Mouse (Mus musculus): ENCODE results near the gene Tlr5. TPM values are rescaled to one million over a fixed set of nuclear protein-coding genes. Genes with fewer than 3 reads are reported as not detected.

Gene Tlr5
- total RNA-seq, 2 experiments from 2014 or later, result 2.0 to 2.1 TPM

DNA sequence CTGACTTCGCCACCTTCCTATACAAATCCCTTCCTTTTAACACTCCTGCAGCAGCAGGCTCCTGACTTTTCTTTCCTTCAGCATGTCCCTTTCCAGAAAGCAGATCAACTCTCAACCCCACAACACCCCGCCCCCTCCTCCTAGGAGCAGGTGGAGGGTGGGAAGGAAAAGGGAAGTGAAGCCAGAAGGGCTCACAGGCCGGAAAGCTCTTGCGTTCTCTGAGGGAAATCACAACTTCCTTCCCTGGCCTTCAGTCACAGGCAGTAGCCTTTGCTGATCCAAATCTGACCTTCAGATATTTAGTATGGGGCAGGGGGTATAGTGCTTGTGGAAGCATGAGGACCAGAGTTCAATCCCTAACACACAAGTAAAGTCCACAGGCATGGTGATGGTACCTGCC lies 921 bp upstream of the Tlr5 start:
- no peak for DNase-seq

DNA sequence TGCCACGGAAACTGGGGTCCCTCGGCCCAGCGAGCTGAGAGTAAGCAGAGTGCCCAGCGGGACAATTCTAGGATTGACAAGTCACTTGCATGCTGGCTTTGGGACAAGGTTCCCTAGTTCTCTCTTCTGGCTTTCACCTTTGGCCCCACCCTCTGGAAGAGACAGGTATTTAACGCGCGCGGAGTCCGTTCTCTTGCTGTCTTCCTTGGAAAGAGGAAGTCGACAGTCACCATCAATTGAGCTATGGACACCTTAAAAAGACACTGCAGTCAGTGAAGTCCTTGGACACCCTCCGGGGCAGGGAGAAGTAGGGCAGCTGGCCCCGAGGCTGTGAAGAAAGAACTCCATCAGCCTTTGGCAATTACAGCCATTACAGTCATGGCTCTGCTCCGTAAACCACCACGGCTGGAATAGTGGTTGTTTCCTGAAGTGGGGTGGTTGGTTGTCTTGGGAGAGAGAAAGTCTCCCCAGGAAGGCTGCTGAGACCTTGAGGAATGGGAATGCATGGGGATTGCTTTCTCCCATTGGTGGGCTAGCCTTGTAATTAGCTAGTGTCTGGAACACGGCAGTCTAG lies 546 bp downstream of the Tlr5 start:
- DNase-seq, result no peak

DNA sequence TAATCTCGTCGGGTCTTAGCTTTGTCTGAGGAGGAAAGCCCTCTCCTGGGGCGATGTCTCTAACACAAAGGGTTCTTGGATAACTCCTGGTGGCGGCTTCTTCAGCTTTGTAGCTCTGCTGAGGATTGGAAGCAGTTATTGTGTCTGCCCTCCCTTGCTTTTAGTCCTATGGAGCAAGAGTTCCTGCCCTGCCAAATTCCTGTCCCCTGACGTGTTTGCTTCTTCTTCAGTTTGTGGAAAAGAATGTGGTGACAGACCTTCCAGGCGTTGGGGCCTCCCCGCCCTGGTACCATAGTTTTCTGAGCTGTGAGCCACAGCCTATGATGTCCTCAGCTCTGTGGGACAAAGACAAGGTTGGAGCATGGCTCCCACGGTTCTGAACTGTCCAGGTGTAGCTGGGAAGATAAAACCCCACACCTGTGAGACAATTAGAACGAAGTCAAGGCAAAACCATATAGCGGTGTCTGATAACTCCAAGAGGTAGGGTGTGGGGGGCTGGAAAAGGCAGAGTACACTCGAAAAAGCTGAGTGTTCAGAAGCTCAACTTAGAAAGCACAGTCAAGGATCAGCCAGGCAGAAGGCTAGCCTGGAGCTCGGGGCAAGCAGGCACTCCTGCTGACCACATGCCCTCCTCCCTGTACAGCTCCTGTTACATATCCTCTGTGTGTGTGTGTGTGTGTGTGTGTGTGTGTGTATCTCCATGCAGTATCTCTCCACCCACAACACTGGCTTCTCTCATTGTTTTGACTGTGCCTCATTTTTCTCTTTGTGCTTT lies 1.8 kb downstream of the Tlr5 start:
- no peak for DNase-seq

DNA sequence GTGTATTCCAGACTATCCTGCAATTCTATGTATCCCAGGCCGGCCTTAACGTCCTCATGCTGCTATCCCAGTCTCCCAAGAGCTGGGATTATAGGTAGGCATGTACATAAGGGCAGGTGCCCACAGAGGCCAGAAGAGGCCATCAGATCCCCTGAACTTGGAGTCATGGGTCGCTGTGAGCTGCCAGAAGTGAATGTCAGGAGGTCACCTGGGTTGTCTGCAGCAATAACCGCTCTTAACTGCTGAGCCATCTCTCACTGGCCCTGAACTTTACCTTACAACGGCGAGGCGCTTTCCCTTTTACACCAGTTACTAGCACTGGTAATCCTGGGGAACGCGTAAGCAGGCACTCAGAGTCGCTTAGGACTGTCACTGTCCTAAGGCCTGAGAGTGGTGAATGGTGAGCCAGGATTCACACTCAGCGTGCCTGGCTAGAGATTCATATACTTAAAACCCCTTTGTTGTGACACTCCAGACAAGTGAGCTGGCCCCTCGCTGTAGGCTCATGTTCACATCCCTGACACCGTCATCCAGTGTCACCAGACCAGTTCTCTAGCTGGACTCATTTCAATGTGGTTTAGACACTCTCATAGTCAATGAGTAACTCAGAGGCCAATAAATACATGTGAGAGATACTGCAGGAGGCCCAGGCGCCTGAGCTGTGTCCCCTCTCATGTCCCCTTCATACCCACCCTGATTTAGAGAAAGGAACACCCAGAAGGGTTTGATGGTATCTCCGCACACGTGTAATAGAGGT lies 2.6 kb downstream of the Tlr5 start:
- DNase-seq, result no peak

DNA sequence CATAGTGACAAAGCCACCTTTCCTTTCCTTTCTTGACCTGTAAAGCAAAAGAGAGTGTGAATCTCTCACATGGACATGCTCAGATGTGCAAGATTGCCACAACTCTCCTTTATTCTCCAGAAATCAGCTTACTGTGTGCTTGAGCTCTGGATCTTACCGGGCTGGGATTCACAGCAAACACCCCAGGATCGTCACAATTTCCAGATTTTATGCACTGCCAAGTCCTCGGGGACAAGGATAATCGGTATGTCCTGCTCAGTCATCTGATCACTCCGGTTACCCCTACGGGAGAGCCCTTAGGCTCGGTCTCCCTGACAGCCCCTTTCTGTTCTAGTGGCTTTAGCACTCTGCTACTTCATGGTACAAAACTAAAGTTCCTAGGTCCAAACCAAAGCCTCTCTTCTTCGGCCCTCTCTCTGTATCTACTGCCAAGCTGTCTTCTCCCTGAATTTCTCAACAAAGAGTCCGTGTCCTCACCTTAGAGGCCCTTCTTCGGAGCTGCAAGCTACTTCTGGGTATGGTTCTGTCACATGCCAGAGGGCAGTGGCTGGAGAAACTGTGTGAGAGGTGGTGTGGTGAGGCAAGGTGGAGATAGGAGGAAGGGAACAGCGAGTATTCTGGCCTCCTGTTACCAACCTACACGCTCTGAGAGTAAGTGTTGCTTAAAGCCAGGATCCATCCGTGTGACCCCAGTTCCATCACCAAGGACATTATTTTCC lies 3.4 kb downstream of the Tlr5 start:
- no peak for DNase-seq

GRCm38 (mm10) chr1:182958824-182959223 lies 4.2 kb downstream of the Tlr5 start:
- no peak for DNase-seq

DNA sequence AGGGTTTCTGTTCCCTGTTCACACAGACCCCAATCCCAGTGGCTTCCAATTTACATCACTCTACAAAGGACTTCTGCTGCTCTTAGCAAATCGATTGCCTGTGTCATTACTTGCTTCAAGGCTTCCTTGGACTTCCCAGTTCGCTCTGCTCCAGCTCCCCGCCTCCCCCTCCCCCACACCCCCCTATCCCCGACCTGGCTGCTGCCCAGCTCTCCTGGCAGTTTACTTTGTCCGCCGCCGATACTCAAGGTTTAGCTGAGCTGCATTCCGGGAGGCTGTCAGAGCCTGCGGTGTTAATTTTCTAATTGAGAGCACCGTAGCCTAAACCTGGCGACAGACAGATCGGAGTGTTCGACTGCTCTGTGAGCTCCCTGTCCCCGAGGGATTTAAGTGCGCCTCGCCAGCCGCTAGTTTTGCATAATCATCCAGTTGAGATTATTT lies 4.7 kb downstream of the Tlr5 start:
- peak; percentile 56 for DNase-seq

DNA sequence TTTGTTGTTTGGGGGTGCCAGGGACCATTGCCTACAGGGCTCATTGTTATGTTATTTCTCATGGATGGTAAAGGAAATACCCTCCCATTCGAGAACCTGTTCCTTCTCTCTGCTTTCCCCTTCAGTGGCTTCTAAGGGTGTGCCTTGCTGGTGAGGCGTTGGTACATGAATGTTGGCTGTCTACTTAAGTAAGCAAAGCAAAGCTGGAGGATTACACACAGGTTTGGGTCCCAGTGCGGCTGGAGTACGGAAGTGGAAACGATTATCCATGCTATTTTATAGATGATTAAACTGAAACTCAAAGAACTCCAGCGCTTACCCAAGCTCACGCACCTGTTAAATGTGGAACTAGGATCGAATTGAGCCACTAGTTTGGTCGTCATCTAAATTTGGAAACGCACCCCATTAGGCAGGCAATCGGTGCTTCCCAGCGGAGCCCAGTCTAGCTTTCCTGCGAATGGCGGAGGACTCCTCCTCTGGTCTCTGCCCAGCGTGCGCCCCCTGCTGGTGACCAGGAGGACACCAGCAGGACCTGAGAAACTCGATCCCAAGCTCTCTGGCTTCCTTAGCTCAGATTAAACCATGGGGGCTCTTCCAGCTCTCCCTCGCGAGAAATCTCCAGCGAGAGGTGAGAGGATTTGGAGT lies 5.3 kb downstream of the Tlr5 start:
- DNase-seq, result peak; percentile 91

DNA sequence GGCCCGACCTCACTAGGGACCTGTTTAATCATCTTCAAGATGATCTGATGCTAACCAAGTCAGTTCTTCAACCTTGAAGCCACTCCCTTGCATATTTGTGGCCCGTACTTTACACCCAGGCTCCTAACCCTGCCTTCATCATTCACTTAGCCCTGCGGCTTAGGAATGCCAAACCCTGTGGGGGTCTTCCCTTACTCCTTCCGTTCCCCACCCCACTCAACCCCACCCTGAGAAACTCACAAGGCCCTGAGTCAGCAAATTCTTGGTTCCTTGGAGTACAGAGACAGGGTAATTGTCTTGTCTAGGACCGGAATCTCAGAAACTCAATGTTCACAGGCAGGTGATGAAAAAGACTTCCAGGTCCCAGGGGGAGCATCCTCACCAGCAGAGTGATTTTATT lies 6.5 kb downstream of the Tlr5 start:
- no peak for DNase-seq

DNA sequence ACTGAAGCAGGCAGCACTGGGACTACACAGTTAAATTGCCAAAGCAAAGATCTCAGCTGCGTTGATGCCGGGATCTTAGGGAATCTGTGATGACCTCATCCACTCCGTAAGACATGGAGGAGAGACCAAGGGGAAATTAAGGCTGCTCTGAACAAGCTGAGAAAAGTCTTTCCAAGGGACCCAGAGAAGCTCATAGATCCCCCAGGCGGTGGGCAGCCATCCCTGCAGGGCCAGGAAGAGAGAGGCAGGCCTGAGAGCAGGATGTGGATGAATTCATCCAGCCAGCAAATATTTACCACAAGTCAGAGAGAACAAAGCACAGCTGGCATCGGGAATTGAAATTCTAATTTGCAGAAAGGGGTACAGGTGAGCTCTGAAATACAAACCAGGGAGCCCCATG lies 8.7 kb downstream of the Tlr5 start:
- DNase-seq, result no peak

DNA sequence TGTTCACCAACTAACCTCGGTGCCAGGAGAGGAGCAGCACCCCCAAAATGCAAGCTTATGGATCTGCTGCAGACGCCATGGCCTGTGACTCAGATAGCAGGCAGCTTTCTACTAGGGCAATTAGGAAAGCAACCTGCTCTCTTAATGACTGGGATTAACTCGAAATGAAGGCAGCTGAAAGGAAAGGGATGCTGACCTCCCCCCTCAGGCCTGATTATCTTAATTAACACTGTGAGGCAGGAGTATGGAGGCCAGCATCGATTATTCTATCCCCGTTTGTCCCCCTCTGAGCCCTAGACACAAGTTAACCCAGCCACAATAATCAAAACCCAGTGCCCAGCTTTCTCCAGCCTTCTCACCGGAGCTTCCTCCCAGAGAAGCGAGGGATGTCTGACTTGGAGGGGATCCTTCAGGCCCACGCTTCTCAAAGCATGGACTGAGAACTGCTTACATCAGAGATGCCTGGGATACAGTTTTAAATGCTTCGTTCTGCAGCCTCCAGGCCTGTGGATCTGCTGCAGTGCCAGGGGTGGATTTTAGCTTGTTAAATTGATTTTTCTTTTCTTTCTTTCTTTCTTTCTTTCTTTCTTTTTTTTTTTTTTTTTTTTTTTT lies 10.4 kb downstream of the Tlr5 start:
- DNase-seq, result no peak

GRCm38 (mm10) chr1:182968732-182969131 lies 14.1 kb downstream of the Tlr5 start:
- no peak for DNase-seq

DNA sequence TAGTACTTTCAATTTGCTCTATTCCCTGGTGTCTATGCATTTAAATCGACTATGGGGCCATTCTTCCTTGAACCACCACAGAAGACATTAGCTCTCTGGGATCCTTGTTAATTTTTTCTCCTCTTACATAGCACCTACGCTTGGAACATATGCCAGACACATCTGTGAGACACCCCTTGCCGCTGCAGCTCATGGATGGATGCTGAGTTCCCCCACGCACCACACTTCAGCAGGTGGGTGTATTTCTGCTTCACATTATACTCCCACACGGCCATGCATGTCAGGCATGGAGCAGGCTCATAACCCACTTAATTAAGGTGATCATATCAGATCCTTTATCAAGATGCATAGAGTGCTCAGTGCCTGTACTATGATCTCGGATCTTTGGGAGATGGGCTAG lies 17.7 kb downstream of the Tlr5 start:
- no peak for DNase-seq

- DNase-seq, result no peak
These were observed 20.2 kb downstream of the Tlr5 start for GRCm38 (mm10) chr1:182974826-182975225.

DNA sequence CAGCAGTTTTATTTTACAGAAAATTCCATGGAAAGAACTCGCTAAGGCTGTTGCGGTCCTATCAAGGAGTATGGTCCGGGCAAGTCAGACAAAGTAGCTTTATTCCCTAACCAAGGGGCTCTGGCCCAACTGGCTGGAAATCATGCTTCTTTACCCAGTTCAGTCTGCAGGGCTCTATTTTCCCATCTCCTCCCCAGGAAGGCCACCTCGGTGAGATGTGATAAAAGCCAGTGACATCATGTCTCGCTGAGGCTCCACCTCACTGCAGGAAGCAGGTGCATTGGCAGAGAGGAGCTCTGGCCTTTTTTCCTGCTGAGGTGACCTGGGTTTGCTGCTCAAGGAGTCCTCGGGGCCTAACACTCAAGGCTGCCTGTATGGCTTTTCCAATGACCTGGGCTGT lies 26.1 kb downstream of the Tlr5 start:
- DNase-seq, result no peak

DNA sequence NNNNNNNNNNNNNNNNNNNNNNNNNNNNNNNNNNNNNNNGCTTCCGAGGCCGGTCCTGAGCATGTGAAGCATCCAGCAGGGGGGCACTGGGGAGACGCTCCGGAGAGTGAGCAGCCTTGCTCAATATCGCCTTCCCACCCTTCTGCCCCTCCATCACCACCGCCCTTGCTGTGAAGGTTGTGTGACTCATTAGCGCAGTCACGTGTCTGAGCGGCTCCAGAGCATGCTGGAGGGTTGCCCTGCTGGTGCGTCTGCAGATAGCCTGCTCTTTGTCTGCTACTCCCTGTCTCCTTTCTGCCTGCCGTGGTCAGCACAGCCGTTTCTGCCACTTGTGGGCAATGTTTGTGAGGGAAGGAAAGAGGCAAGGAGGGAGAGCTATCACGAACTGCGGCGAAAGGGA lies 28.4 kb downstream of the Tlr5 start:
- peak; percentile 90 for DNase-seq

DNA sequence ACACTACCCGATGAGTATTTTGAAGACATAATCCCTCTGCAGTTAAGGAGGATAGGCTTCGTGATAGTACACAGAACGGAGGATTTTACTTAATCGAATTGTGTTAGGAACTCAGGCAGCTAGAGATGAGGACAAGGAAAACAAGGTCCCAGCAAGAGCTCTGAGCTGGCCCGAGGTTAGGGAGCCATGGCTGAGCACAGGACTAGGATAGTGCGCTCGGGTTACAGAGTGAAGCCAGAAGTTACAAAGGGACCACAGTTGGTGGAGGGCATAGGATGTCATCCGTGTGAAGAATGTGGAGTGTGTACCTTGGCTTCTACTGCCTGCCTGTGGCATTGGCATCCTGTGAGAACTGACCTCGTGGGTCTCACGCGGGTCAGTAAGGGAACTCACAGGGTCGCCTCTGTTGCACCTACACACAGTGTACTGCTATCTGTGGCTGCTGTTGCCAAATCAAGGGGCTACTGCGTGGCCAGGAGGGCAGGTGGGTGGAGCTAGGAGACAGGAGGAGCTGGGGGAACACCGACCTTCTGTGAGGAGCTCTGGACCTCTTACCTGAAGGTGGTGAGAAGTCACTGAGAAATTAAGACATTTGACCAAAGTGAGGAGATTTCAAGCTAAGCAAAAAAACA lies 29.0 kb downstream of the Tlr5 start:
- DNase-seq, result no peak

- no peak for DNase-seq
These were observed 31.7 kb downstream of the Tlr5 start for GRCm38 (mm10) chr1:182986243-182986642.

DNA sequence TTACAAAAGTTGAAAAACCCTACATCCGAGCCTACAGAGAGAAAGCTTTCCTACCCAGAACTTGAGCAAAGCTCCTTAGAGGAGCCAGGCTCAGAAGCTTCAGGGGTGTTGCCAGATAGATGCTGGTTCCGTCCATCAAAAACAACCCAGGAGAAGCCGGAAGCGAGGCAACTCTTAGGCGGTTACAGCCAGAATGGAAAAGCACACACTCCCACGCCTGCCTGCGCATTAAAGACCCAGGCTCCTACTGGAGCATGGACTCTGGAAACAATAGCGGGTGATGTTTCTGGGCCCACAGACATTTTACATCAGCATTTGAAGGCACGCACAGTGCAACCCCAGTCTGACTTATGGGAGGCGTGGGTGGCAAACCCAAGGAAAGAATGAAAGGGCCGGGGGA lies 32.2 kb downstream of the Tlr5 start:
- DNase-seq, result no peak

DNA sequence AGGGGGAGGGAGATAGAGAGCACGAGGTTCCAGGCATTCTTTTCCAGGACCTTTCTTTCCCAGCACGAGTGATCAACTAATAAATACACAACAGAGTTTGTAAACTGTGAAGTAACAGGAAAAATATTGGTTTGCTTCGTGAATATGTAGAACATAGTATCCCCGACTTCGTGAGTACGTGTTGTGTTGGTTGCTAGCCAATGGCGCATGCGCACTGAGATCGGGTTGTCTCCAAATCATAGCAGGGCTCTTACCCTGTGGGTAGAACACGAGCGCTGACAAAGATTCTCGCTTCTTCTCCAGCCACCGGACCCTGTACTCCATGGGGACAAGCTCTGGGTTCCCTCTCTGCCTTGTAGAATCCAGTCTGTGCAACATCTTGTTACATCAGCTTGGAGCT lies 33.2 kb downstream of the Tlr5 start:
- DNase-seq, result no peak

DNA sequence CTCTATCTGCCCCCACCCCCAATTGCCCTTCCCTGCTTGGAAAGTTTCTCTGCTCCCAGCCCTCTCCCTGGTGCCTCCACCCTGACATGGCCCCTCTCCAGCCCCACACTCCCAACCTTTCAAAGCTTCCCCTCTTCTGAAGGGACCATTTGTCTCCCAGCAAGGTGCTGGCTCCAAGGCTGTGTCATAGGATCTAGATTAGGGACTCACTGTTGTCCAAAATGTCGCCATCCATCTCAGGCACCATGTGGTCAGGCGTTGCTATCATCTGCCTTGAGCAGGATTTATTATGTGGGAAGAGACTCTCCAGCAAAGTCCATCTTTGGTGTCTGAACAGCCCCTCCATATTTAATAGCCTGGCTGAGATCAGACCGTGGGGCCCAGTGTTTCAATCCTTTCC lies 34.1 kb downstream of the Tlr5 start:
- no peak for DNase-seq

Data from gastrocnemius, postnatal 10 days (tissue).